Mouse (Mus musculus): ENCODE data around the gene Rps3.
"Not testable (repeated sequence)": the region's sequence is repeated elsewhere in the genome, so short reads cannot be mapped to it uniquely, and the experiment has no call there.

The Rps3 gene

GRCm38 (mm10) chr7:99483271-99483923 is at the start of gene Rps3:
Gene Rps3, minus strand, starts transcription at chr7:99483738.
- peak; percentile 93 for DNase-seq (ENCODE audit: extremely low spot score)

GRCm38 (mm10) chr7:99532526-99532925 is 49.0 kb upstream of the Rps3 start:
- DNase-seq (ENCODE audit: extremely low spot score) = no peak

GRCm38 (mm10) chr7:99531408-99531970 is 48.0 kb upstream of the Rps3 start:
- DNase-seq (ENCODE audit: extremely low spot score) = no peak

- DNase-seq (ENCODE audit: extremely low spot score) = no peak
These were observed 45.9 kb upstream of the Rps3 start for GRCm38 (mm10) chr7:99529410-99529809.

- no peak for DNase-seq (ENCODE audit: extremely low spot score)
These were observed 45.0 kb upstream of the Rps3 start for GRCm38 (mm10) chr7:99528547-99528946.

GRCm38 (mm10) chr7:99523837-99524236 is 40.3 kb upstream of the Rps3 start:
- DNase-seq (ENCODE audit: extremely low spot score) = no peak

GRCm38 (mm10) chr7:99523121-99523520 is 39.6 kb upstream of the Rps3 start:
- no peak for DNase-seq (ENCODE audit: extremely low spot score)

- DNase-seq (ENCODE audit: extremely low spot score) = no peak
These were observed 35.6 kb upstream of the Rps3 start for GRCm38 (mm10) chr7:99518954-99519644.

- no peak for DNase-seq (ENCODE audit: extremely low spot score)
These were observed 33.2 kb upstream of the Rps3 start for GRCm38 (mm10) chr7:99516814-99517157.

- no peak for DNase-seq (ENCODE audit: extremely low spot score)
These were observed 32.7 kb upstream of the Rps3 start for GRCm38 (mm10) chr7:99516092-99516813.

- DNase-seq (ENCODE audit: extremely low spot score) = peak; percentile 28
These were observed 26.6 kb upstream of the Rps3 start for GRCm38 (mm10) chr7:99510087-99510501.

- not testable (repeated sequence) for DNase-seq (ENCODE audit: extremely low spot score)
These were observed 24.6 kb upstream of the Rps3 start for GRCm38 (mm10) chr7:99508187-99508586.

GRCm38 (mm10) chr7:99504556-99504955 is 21.0 kb upstream of the Rps3 start:
- no peak for DNase-seq (ENCODE audit: extremely low spot score)

- DNase-seq (ENCODE audit: extremely low spot score) = no peak
These were observed 17.6 kb upstream of the Rps3 start for GRCm38 (mm10) chr7:99501148-99501547.

- DNase-seq (ENCODE audit: extremely low spot score) = no peak
These were observed 17.1 kb upstream of the Rps3 start for GRCm38 (mm10) chr7:99500655-99501054.

- peak; percentile 79 for DNase-seq (ENCODE audit: extremely low spot score)
These were observed 16.7 kb upstream of the Rps3 start for GRCm38 (mm10) chr7:99500201-99500600.

GRCm38 (mm10) chr7:99499128-99499527 is 15.6 kb upstream of the Rps3 start:
- DNase-seq (ENCODE audit: extremely low spot score) = no peak

GRCm38 (mm10) chr7:99489708-99490107 is 6.2 kb upstream of the Rps3 start:
- DNase-seq (ENCODE audit: extremely low spot score) = no peak

GRCm38 (mm10) chr7:99484679-99485078 is 1.1 kb upstream of the Rps3 start:
- no peak for DNase-seq (ENCODE audit: extremely low spot score)

GRCm38 (mm10) chr7:99483924-99484319 is 384 bp upstream of the Rps3 start:
- DNase-seq (ENCODE audit: extremely low spot score) = no peak

- DNase-seq (ENCODE audit: extremely low spot score) = no peak
These were observed 901 bp downstream of the Rps3 start for GRCm38 (mm10) chr7:99482637-99483036.

- DNase-seq (ENCODE audit: extremely low spot score) = no peak
These were observed 6.3 kb downstream of the Rps3 start for GRCm38 (mm10) chr7:99477235-99477634.

Data from embryo, embryonic 9.5 days (tissue).